Mouse (Mus musculus): ENCODE measurements around the gene Gm8011. TPM values are rescaled to one million over a fixed set of nuclear protein-coding genes. Genes with fewer than 3 reads are reported as not detected.
"Not testable (repeated sequence)": the region's sequence is repeated elsewhere in the genome, so short reads cannot be mapped to it uniquely, and the experiment has no call there.

Gm8011 gene
- polyA plus RNA-seq (2012; rRNA removed), result not detected in 2 replicates

- not testable (repeated sequence) for H3K27ac ChIP-seq (ENCODE audit: insufficient read depth, low read length); H3K27me3 ChIP-seq (ENCODE audit: control insufficient read depth, insufficient read depth, low read length); H3K4me1 ChIP-seq (ENCODE audit: control insufficient read depth, insufficient read depth, low read length); DNase-seq; H3K4me3 ChIP-seq (replicated peaks; ENCODE audit: insufficient read depth, low read depth, low read length)
- 49% methylated on average over 2 of the region's 2 CpGs for WGBS
These were observed at the start of gene Gm8011 for GRCm38 (mm10) chr14:42463581-42463980. Gm8011 (plus strand) TSS chr14:42463881.

- not testable (repeated sequence) for H3K27ac ChIP-seq (ENCODE audit: insufficient read depth, low read length); H3K4me3 ChIP-seq (replicated peaks; ENCODE audit: insufficient read depth, low read depth, low read length); H3K27me3 ChIP-seq (ENCODE audit: control insufficient read depth, insufficient read depth, low read length); H3K4me1 ChIP-seq (ENCODE audit: control insufficient read depth, insufficient read depth, low read length); DNase-seq
- 98% methylated on average over 2 of the region's 4 CpGs for WGBS
These were observed 24.1 kb upstream of the Gm8011 start, which contains the start of gene Gm8005 for GRCm38 (mm10) chr14:42439573-42439972. Gm8005 (minus strand) TSS chr14:42439673.

GRCm38 (mm10) chr14:42502249-42502648, 38.6 kb downstream of the Gm8011 start, which contains the start of gene Gm8020:
Gm8020 (minus strand) TSS chr14:42502349.
- not testable (repeated sequence) for H3K4me3 ChIP-seq (replicated peaks; ENCODE audit: insufficient read depth, low read depth, low read length); H3K4me1 ChIP-seq (ENCODE audit: control insufficient read depth, insufficient read depth, low read length); H3K27me3 ChIP-seq (ENCODE audit: control insufficient read depth, insufficient read depth, low read length); H3K27ac ChIP-seq (ENCODE audit: insufficient read depth, low read length); DNase-seq
- 90% methylated on average over 2 of the region's 3 CpGs for WGBS

Other genes starting within 250 kb of the Gm8011 start
- not detected in 2 replicates for gene Gm17026, start 203.8 kb upstream of the Gm8011 start, polyA plus RNA-seq (2012; rRNA removed)
- not detected in 2 replicates for gene Gm9611, start 166.5 kb upstream of the Gm8011 start, polyA plus RNA-seq (2012; rRNA removed)
- not detected in 2 replicates for gene Gm7995, start 153.7 kb upstream of the Gm8011 start, polyA plus RNA-seq (2012; rRNA removed)
- gene Gm8005, start 24.2 kb upstream of the Gm8011 start, polyA plus RNA-seq (2012; rRNA removed), result not detected in 2 replicates
- not detected in 2 replicates for gene Gm8020, start 38.5 kb downstream of the Gm8011 start, polyA plus RNA-seq (2012; rRNA removed)
- 0.19 and 0.31 TPM in 2 replicates for gene Gm8024, start 60.4 kb downstream of the Gm8011 start, polyA plus RNA-seq (2012; rRNA removed)
- not detected in 2 replicates for gene Gm17124, start 136.0 kb downstream of the Gm8011 start, polyA plus RNA-seq (2012; rRNA removed)
- gene Gm3633, start 178.0 kb downstream of the Gm8011 start, polyA plus RNA-seq (2012; rRNA removed), result not detected in 2 replicates
- gene Gm10378, start 192.1 kb downstream of the Gm8011 start, polyA plus RNA-seq (2012; rRNA removed), result not detected in 2 replicates

All from cerebellum, adult 2 months (tissue).